Mouse (Mus musculus) lung, postnatal 0 days (tissue): ENCODE measurements around the gene Kcnn1.

Experiments used
- CTCF ChIP-seq: IDR thresholded peaks from 2 replicates; pipeline ENCODE4 v1.5.1; 2016; ENCODE audit warnings: antibody characterized with exemption, mild to moderate bottlenecking
- EP300 ChIP-seq: IDR thresholded peaks from 2 replicates; pipeline ENCODE4 v1.6.1; 2016; ENCODE audit warnings: antibody characterized with exemption, mild to moderate bottlenecking, control low read depth

DNA sequence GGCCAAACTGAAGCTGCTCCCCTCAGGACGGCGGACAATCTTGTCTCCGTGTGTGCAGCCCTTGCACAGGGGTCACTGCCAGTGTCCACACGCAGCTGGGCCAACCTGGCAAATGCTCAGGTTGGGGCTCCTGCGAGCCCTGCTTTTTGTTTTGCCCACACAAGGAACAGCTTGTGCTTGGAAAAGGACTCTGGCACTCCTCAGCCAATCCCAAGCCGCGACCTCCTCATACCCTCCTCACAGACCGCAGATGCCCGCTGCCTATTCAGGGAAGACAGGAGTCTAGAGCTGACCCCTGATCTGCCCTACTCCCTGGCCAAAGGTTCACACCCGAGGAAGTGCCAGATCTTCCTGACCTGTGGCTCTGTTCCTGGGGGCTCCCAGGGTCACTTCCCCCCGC lies 30.7 kb downstream of the Kcnn1 start:
- TF ChIP-seq EP300 (no peak), CTCF (no peak)
